Mouse (Mus musculus) bone marrow, adult 2 months (tissue): ENCODE results near the gene Zfp977. TPM values are rescaled to one million over a fixed set of nuclear protein-coding genes. Genes with fewer than 3 reads are reported as not detected.
"Not testable (repeated sequence)": the region's sequence is repeated elsewhere in the genome, so short reads cannot be mapped to it uniquely, and the experiment has no call there.

Experiments
- H3K27ac ChIP-seq: fragments of 200-500 bp; 2 replicates; pipeline ENCODE4 v1.5.1; 2012; ENCODE audit warnings: low read depth, mild to moderate bottlenecking, control low read depth, inconsistent platforms, low read length; ENCODE audit not compliant: control insufficient read depth, poor library complexity, insufficient read depth
- H3K4me1 ChIP-seq: fragments of 200-500 bp; 2 replicates; pipeline ENCODE4 v1.6.1; 2011; ENCODE audit warnings: low read length; ENCODE audit not compliant: control insufficient read depth, insufficient read depth
- H3K4me3 ChIP-seq: fragments of 200-500 bp; replicated peaks from 2 replicates; pipeline ENCODE3; 2011; ENCODE audit warnings: mild to moderate bottlenecking, low read depth, low read length, control low read depth; ENCODE audit not compliant: control insufficient read depth
- CTCF ChIP-seq: fragments of 200-500 bp; IDR thresholded peaks from 2 replicates; pipeline ENCODE4 v1.5.1; 2011; ENCODE audit warnings: low read length, control low read depth; ENCODE audit not compliant: control insufficient read depth, insufficient read depth
- POLR2A ChIP-seq: fragments of 200-500 bp; IDR thresholded peaks from 2 replicates; pipeline ENCODE4 v1.6.1; 2011; ENCODE audit warnings: low read depth, mild to moderate bottlenecking, control low read depth, low read length, borderline replicate concordance; ENCODE audit not compliant: control insufficient read depth
- WGBS: fragments of 180-500 bp; shearing (Covaris S2); methylation state at CpG from one replicate; pipeline ENCODE4 v1.1.7; 2018; 5-methylcytosine and 5-hydroxymethylcytosine counted together
- polyA plus RNA-seq: library from polyadenylated mRNA; stranded (reverse); fragments of >200 nt; gene quantifications from 2 replicates; pipeline ENCODE4 v1.2.4, GENCODE M21; 2011; ENCODE audit warnings: low replicate concordance; ENCODE audit not compliant: missing spikeins, insufficient read depth, insufficient read length

Zfp977 gene
- not detected in 2 replicates for polyA plus RNA-seq

DNA sequence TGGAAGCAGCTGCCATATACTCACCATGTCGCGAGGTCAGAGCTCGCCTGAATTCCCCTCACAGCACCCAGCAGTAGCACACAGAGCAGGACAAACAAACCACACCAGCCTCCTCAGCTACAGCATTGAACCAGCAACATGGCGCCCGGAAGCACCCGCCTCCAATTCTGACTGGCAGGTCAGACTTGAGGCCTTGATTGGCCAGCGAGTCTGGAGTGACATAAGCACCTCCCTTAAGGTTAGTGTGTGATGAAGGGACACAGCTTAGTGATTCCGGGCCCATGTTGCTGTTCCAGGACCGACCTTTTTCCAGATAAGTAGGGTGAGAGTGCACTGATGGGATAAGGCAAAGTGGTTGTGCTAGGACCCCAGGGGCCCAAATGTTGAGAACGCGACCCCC lies at the start of gene Zfp977:
Gene Zfp977, minus strand, starts transcription at position 135 of the 400 bp plus-strand sequence.
- H3K4me1 ChIP-seq, H3K27ac ChIP-seq, H3K4me3 ChIP-seq: not testable (repeated sequence)
- WGBS = 81% methylated on average over 11 of the region's 11 CpGs

DNA sequence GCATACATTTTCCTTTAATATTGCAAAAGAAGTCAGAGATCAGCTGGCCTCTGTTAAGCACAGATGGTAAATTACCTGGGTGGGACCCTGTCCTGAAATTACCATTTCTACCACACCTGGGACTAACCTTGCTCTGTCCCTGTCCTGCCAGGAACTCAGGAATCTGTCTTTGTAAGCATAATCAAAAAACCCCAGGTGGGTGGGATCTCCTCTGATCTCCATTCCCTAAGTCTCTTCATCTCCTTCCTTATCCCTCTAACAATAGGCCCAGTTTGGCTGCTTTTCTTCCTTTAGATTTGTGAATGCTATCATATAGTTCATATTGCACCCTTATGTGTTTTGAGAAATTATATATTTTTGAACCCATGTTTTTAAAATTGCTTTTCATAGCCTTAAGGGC lies 38.7 kb upstream of the Zfp977 start:
- H3K4me1 ChIP-seq, H3K4me3 ChIP-seq, H3K27ac ChIP-seq: not testable (repeated sequence)

DNA sequence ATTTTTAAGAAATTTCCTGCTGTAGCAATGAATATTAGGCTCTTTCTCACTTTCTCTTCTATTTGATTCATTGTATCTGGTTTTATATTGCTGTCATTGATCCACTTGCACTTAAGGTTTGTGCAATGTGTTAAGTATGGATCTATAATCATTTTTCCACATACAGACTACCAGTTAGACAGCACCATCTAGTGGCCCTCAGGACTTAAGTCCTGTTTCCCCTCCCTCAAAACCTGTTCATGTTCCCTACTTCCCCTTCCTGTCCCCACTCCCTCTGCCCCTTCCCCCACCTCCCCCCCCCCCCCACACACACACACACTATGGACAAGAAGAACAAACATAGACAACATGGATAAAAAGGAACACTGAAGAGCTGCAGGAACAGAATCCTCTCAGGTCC lies 3.3 kb upstream of the Zfp977 start:
- H3K4me3 ChIP-seq, H3K4me1 ChIP-seq, H3K27ac ChIP-seq: not testable (repeated sequence)

DNA sequence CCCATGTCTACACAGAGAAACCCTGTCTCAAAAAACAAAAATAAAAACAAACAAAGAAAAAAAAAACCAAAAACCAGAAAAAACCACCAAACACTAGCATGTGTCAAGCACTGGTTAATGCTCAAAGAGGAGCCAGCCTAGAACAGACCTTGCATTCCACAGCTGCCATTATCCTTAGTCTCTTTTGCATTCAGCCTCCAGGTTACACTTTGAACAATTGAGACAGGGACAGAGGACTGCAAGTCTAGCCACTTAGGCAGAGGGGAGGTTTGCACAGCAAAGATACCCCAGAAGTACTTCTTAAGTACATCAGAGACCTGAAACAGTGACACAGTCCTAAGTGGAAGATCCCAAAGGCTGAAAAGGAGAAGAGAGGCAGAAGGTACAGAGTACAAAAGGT lies 1.0 kb downstream of the Zfp977 start:
- H3K4me3 ChIP-seq, H3K27ac ChIP-seq, H3K4me1 ChIP-seq: not testable (repeated sequence)

DNA sequence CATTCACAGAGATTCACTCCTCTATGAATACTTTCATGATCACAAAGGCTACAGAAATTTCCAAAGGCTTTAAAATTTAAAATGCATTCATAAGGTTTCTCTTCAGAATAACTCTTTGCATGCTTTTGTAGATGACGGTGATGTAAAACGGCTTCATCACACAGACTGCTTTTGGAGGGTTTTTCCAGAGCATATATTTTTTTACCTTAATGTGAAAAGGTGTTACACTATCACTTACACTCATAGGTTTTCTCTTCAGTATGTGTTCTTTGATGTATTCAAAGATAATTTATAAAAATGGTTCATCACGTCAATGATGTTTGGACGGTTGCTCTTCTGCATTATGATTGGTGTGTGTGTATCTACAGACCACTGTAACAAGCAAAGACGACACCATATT lies 13.9 kb downstream of the Zfp977 start, which contains the start of gene Gm21028:
Gene Gm21028, minus strand, starts transcription at position 101 of the 400 bp plus-strand sequence.
- no peak within 1 kb of the TSS for H3K27ac ChIP-seq
- 86% methylated on average over 5 of the region's 5 CpGs for WGBS
- no peak for TF ChIP-seq POLR2A
- TF ChIP-seq CTCF = no peak
- H3K4me1 ChIP-seq = no peaks in the 10 kb centered on the region
- H3K4me3 ChIP-seq = no peak within 1 kb of the TSS

DNA sequence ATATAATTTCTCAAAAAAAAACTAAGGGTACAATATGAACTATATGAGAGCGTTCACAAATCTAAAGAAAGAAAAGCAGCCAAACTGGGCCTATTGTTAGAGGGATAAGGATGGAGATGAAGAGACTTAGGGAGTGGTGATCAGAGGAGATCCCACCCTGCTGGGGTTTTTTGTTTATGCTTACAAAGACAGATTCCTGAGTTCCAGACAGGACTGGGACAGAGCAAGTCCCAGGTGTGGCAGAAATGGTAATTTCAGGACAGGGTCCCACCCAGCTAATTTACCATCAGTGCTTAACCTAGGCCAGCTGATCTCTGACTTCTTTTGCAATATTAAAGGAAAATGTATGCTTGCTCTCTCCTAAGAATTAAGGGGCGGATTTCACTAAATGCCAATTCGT lies 40.6 kb downstream of the Zfp977 start:
- WGBS = 67% methylated on average over 3 of the region's 3 CpGs

More for the DNA sequence above, 40.6 kb downstream of the Zfp977 start:
- Histone ChIP-seq H3K4me1 (no peaks in the 10 kb centered on the region), H3K4me3 (no peak overlapping the region), H3K27ac (no peak overlapping the region)
- TF ChIP-seq POLR2A = no peak
- TF ChIP-seq CTCF = no peak

Other genes with a start within 250 kb of the Zfp977 start
- not detected in 2 replicates for gene 4933421I07Rik, start 144.4 kb downstream of the Zfp977 start, polyA plus RNA-seq
- 4.2 and 11.0 TPM in 2 replicates for gene Zfp141, start 86.8 kb downstream of the Zfp977 start, polyA plus RNA-seq
- gene Gm21028, start 14.0 kb downstream of the Zfp977 start, polyA plus RNA-seq = not detected in 2 replicates
- 0.70 and 2.3 TPM in 2 replicates for gene Zfp976, start 50.0 kb upstream of the Zfp977 start, polyA plus RNA-seq
- gene Zfp975, start 100.2 kb upstream of the Zfp977 start, polyA plus RNA-seq = 1.6 and 8.7 TPM in 2 replicates
- gene Gm17067, start 134.5 kb upstream of the Zfp977 start, polyA plus RNA-seq = 1.6 TPM in 1 of 2 replicates, not detected in the other
- not detected in 2 replicates for gene Vmn2r62, start 201.0 kb upstream of the Zfp977 start, polyA plus RNA-seq